Mouse (Mus musculus) embryo, embryonic 11 days (tissue): ENCODE data around the gene Vstm4.

Experiments used
- DNase-seq: peaks from one replicate; pipeline ENCODE4 v3.0.0-alpha.2; 2015

Gene Vstm4

GRCm38 (mm10) chr14:32950312-32951301 lies 94.1 kb downstream of the Vstm4 start:
- DNase-seq = peak; percentile 63

GRCm38 (mm10) chr14:32956486-32956885 lies 99.9 kb downstream of the Vstm4 start:
- DNase-seq = no peak

DNA sequence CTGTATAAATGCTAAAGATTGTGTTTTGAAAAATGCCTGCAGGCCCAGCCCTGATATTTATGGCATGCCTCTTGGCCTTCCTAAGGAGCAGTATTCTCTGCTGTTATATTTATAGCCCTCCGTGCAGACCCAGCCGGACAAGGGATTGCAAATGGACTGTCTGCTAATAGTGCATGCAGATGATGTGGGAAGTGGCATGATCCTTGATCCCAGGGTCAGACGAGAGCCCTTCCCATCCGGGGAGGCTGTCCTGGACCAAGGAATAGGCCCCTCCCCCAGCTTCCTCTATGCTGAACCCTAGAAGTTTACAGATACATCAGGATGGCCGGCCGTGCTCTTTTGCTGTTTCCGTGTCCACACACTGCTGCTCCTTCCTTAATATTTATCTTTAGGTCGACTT lies 102.1 kb downstream of the Vstm4 start:
- DNase-seq = peak; percentile 22

- peak; percentile 78 for DNase-seq
These were observed 103.9 kb downstream of the Vstm4 start for GRCm38 (mm10) chr14:32960481-32960880.

DNA sequence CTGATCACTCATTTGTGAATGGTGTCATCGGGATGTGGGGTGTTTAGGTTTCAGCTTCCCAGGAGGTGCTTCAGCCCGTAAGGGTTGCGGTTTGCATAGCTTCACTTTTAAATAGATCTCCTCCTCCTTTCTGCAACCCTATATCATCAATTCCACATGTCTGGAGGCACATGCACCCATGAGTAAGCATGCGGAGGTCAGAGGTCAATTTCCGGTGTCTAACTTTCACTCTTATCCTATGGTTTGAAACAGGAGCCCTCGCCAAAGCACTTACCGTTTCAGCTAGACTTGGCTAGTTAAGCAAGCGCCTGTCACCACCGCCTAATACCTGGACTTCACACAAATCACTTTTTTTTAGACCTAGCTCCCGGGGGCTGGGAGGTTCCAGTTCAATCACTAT lies 108.2 kb downstream of the Vstm4 start:
- DNase-seq = peak; percentile 62

GRCm38 (mm10) chr14:32970700-32971099 lies 114.1 kb downstream of the Vstm4 start:
- DNase-seq = no peak

DNA sequence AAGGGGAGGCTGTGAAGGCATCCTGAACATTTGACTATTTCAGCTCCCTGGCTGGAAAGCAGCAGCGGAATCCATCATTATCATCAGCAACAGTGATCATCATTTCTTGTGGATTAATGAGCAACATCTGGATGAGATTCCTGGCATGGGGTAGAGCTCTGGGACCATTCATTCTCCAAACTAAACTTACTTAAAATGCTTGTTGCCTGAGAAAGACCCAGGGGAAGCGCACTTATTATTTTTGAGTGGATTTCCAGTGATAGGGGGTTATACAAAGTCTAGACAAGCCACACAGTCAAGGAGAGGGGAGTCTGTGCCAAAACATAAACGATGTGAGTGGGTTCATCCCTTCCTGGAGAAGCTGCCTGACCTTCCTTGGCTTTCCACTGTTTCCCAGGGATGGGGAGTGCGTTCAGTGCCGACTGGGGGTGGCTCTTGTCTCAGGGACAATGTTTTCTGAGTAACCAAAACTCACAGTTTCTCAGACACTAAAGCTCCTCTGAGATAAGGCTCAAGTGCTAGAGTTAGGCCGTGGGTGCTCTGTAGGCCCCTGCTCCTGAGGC lies 127.7 kb downstream of the Vstm4 start:
- no peak for DNase-seq

DNA sequence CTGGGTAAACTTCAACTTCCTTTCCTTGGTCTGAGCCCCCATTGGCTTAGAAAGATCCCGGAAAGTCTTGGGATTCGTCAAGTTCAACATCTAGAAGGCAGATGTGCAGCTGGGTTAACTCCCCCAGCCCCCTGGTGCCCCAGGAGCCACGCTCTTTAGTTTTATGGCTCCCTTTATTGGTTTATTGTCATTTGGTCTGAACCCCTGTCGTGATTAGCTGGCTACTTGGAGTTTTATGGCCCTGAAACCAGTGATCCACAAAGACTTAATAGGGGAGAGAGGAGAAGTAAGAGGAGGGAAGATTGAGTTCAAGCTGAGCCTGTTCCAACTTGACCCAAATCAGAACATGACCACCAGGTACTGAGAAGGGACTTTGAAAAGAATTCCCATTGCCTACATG lies 130.1 kb downstream of the Vstm4 start:
- DNase-seq = peak; percentile 21
